ENCODE assay signal across 8 mouse cellular contexts in genomic region chr14:47086743-47087142, GRCm38 (mm10).
DNase-seq lines count a peak whose midpoint lies in the region; ATAC-seq and TF ChIP-seq lines count a peak whose summit lies in the region.

No protein-coding gene starts in this region.

- TF ChIP-seq CTCF in liver, adult 2 months (IDR thresholded peaks at IDR 0.05; ENCODE audit: low read depth, low read length) = peak; percentile 89

- H3K9me3 ChIP-seq in embryonic facial prominence, embryonic 14.5 days (ENCODE audit: control insufficient read depth, low read length) = no peaks in the 10 kb centered on the region
- no peaks in the 10 kb centered on the region for H3K9me3 ChIP-seq in heart, embryonic 10.5 days
- no peaks in the 10 kb centered on the region for H3K9me3 ChIP-seq in kidney, embryonic 15.5 days (replicated peaks)

- peaks cover 24% of the 10 kb centered on the region; the same call in 1 of the 2 replicates for H3K36me3 ChIP-seq in embryonic facial prominence, embryonic 14.5 days (ENCODE audit: control insufficient read depth, insufficient read depth, low read length)
- peaks cover 27% of the 10 kb centered on the region for H3K36me3 ChIP-seq in heart, embryonic 10.5 days
- no peaks in the 10 kb centered on the region; the same call in 1 of the 2 replicates for H3K36me3 ChIP-seq in kidney, embryonic 15.5 days
- no peaks in the 10 kb centered on the region for H3K36me3 ChIP-seq in liver, adult 2 months (ENCODE audit: control insufficient read depth, insufficient read depth, low read length)
- no peaks in the 10 kb centered on the region for H3K36me3 ChIP-seq in splenic B cell, adult 2 months (ENCODE audit: control insufficient read depth, insufficient read depth, low read length, poor library complexity, severe bottlenecking)

- 4% methylated on average over 16 of the region's 16 CpGs for WGBS in embryonic facial prominence, embryonic 14.5 days
- 3% methylated on average over 16 of the region's 16 CpGs for WGBS in heart, embryonic 10.5 days
- 4% methylated on average over 16 of the region's 16 CpGs for WGBS in kidney, embryonic 15.5 days
- WGBS in liver, adult 2 months = 7% methylated on average over 16 of the region's 16 CpGs

- ATAC-seq in embryonic facial prominence, embryonic 14.5 days (ENCODE audit: low read depth) = peak; percentile 90
- ATAC-seq in kidney, embryonic 15.5 days (replicated peaks; ENCODE audit: low FRiP score) = peak; percentile 85

- no peak for TF ChIP-seq POLR2A in liver, adult 2 months (IDR thresholded peaks at IDR 0.05; ENCODE audit: extremely low read depth, insufficient read depth, low read length)

- H3K27me3 ChIP-seq in embryonic facial prominence, embryonic 14.5 days (replicated peaks; ENCODE audit: control insufficient read depth, insufficient read depth, low read length) = no peaks in the 10 kb centered on the region
- no peaks in the 10 kb centered on the region for H3K27me3 ChIP-seq in heart, embryonic 10.5 days (ENCODE audit: insufficient read depth, poor library complexity, severe bottlenecking)
- H3K27me3 ChIP-seq in kidney, embryonic 15.5 days = no peaks in the 10 kb centered on the region
- H3K27me3 ChIP-seq in liver, adult 2 months (ENCODE audit: control insufficient read depth, insufficient read depth, low read length) = no peaks in the 10 kb centered on the region
- no peaks in the 10 kb centered on the region; the same call in 1 of the 2 replicates for H3K27me3 ChIP-seq in splenic B cell, adult 2 months (ENCODE audit: control insufficient read depth, insufficient read depth, low read length, poor library complexity, severe bottlenecking)

- H3K79me2 ChIP-seq in liver, adult 2 months (ENCODE audit: control insufficient read depth, insufficient read depth, low read length) = no peaks in the 10 kb centered on the region

- H3K4me3 ChIP-seq in embryonic facial prominence, embryonic 14.5 days (ENCODE audit: low read depth, low read length) = peak overlapping the region; percentile 20
- peak overlapping the region; percentile 43 for H3K4me3 ChIP-seq in heart, embryonic 10.5 days
- H3K4me3 ChIP-seq in kidney, embryonic 15.5 days (replicated peaks) = peak overlapping the region; percentile 38
- peak overlapping the region; percentile 49 for H3K4me3 ChIP-seq in liver, adult 2 months (ENCODE audit: insufficient read depth, low read depth, low read length)

- H3K4me1 ChIP-seq in embryonic facial prominence, embryonic 14.5 days (ENCODE audit: control insufficient read depth, insufficient read depth, low read length) = no peaks in the 10 kb centered on the region
- H3K4me1 ChIP-seq in heart, embryonic 10.5 days = peaks cover 62% of the 10 kb centered on the region
- peaks cover 13% of the 10 kb centered on the region for H3K4me1 ChIP-seq in kidney, embryonic 15.5 days
- peaks cover 6% of the 10 kb centered on the region for H3K4me1 ChIP-seq in liver, adult 2 months (ENCODE audit: control insufficient read depth, insufficient read depth, low read length)

- H3K4me2 ChIP-seq in embryonic facial prominence, embryonic 14.5 days (ENCODE audit: low read depth, low read length) = peak overlapping the region; percentile 52
- H3K4me2 ChIP-seq in kidney, embryonic 15.5 days = peak overlapping the region; percentile 81

- DNase-seq in A20 (ENCODE audit: low read depth, low spot score) = peak; percentile 69
- peak; percentile 23 to 57 for DNase-seq in adrenal gland, postnatal 4 days (ENCODE audit: low spot score in 2 of 2)
- DNase-seq in embryonic facial prominence, embryonic 14.5 days (ENCODE audit: low spot score) = peak; percentile 93
- DNase-seq in heart, embryonic 10.5 days (ENCODE audit: low spot score) = peak; percentile 94
- peak; percentile 53 for DNase-seq in liver, adult 2 months (ENCODE audit: extremely low read depth, low read depth, low spot score)
- peak; percentile 79 for DNase-seq in naive thymus-derived CD4-positive, alpha-beta T cell, adult 2 months (ENCODE audit: low read depth)
- peak; percentile 76 for DNase-seq in splenic B cell, adult 2 months (ENCODE audit: low read depth, low spot score)

- H3K9ac ChIP-seq in embryonic facial prominence, embryonic 14.5 days (ENCODE audit: low read depth, low read length) = peak overlapping the region; percentile 44
- peak overlapping the region; percentile 47; the same call in 1 of the 2 replicates for H3K9ac ChIP-seq in kidney, embryonic 15.5 days
- H3K9ac ChIP-seq in liver, adult 2 months (ENCODE audit: low read depth, low read length) = peak overlapping the region; percentile 63

- H3K27ac ChIP-seq in embryonic facial prominence, embryonic 14.5 days (replicated peaks; ENCODE audit: low read depth, low read length) = no peak overlapping the region
- H3K27ac ChIP-seq in heart, embryonic 10.5 days = peak overlapping the region; percentile 87
- H3K27ac ChIP-seq in kidney, embryonic 15.5 days = no peak overlapping the region
- H3K27ac ChIP-seq in liver, adult 2 months (replicated peaks; ENCODE audit: insufficient read depth, low read depth, low read length) = no peak overlapping the region

Comparison
In these comparisons a context has a peak if more than half of its experiments do, and no peak if none do; other contexts are left out.
1. DNase-seq: peak in every context shown above with its lines; median percentile 94 in heart, embryonic 10.5 days; 93 in embryonic facial prominence, embryonic 14.5 days; 79 in naive thymus-derived CD4-positive, alpha-beta T cell, adult 2 months; 76 in splenic B cell, adult 2 months; 69 in A20; 53 in liver, adult 2 months; 40 in adrenal gland, postnatal 4 days.